Mouse (Mus musculus): ENCODE measurements around the gene Caprin1. TPM values are rescaled to one million over a fixed set of nuclear protein-coding genes. Genes with fewer than 3 reads are reported as not detected.

The Caprin1 gene
- polyA plus RNA-seq, 1 experiment from 2014 or later: 649 TPM

Small RNA genes within 50 kb of the gene (microRNA-seq; reads per million reads assigned to microRNA genes)
- not detected for gene Gm22757 (ENCODE audit: insufficient number of aligned reads)
- gene Gm22761 (ENCODE audit: insufficient number of aligned reads): not detected

Other genes with a start within 250 kb of the Caprin1 start
- gene Abtb2, start 231.3 kb downstream of the Caprin1 start, polyA plus RNA-seq (2014; fragmentation: Nextera tagmentation; extraction: Ambion mirVana): 14.1 and 15.9 TPM in 2 replicates
- 31.3 and 38.5 TPM in 2 replicates for gene Nat10, start 36.4 kb downstream of the Caprin1 start, polyA plus RNA-seq (2014; fragmentation: Nextera tagmentation; extraction: Ambion mirVana)
- 41.0 and 41.9 TPM in 2 replicates for gene Lmo2, start 160.3 kb upstream of the Caprin1 start, polyA plus RNA-seq (2014; fragmentation: Nextera tagmentation; extraction: Ambion mirVana)
- gene Fbxo3, start 230.1 kb upstream of the Caprin1 start, polyA plus RNA-seq (2014; fragmentation: Nextera tagmentation; extraction: Ambion mirVana): 55.4 and 61.4 TPM in 2 replicates
- gene 4931422A03Rik, start 230.7 kb upstream of the Caprin1 start, polyA plus RNA-seq (2014; fragmentation: Nextera tagmentation; extraction: Ambion mirVana): 1.6 and 2.1 TPM in 2 replicates

All from forebrain, embryonic 11.5 days (tissue).